Mouse (Mus musculus): ENCODE measurements around the gene 1700016K19Rik. TPM values are rescaled to one million over a fixed set of nuclear protein-coding genes. Genes with fewer than 3 reads are reported as not detected.

1700016K19Rik gene
- polyA plus RNA-seq, 1 experiment from 2014 or later, result 0.41 TPM

DNA sequence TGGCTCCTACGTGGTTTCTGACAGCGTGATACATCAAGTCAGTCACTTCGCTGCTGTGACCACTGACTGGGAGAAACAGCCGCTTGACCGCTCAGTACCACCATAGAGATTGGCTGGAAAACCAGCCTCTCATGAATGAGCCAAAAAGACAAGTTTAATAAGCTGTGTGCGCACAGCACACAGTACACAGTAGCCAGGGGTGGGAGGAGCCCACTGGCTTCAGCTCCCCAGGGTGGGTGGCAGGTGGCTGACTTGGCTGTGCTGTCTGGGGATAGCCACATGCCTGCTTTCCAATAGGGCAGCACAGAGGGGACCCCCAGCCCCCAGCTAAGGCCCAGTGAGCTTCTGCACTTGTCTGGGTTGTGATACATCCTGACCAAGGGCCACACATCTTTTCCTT lies 44.8 kb downstream of the 1700016K19Rik start:
- Histone ChIP-seq H3K4me2 (ENCODE audit: low read depth, low read length, severe bottlenecking) (no peak overlapping the region), H3K9me3 (ENCODE audit: control insufficient read depth, low read length) (no peaks in the 10 kb centered on the region), H3K9ac (ENCODE audit: low read length) (no peak overlapping the region), H3K36me3 (ENCODE audit: control insufficient read depth, insufficient read depth, low read length) (no peaks in the 10 kb centered on the region; the same call in 1 of the 2 replicates), H3K27me3 (ENCODE audit: control insufficient read depth, insufficient read depth, low read length) (no peaks in the 10 kb centered on the region), H3K27ac (ENCODE audit: low read depth, low read length) (no peak overlapping the region), H3K4me3 (ENCODE audit: low read depth, low read length) (no peak overlapping the region), H3K4me1 (replicated peaks; ENCODE audit: control insufficient read depth, insufficient read depth, low read length) (no peaks in the 10 kb centered on the region; the same call in 1 of the 2 replicates)
- DNase-seq (ENCODE audit: low spot score), result no peak
- 95% methylated on average over 6 of the region's 6 CpGs for WGBS
- no peak for ATAC-seq (replicated peaks; ENCODE audit: low FRiP score)

DNA sequence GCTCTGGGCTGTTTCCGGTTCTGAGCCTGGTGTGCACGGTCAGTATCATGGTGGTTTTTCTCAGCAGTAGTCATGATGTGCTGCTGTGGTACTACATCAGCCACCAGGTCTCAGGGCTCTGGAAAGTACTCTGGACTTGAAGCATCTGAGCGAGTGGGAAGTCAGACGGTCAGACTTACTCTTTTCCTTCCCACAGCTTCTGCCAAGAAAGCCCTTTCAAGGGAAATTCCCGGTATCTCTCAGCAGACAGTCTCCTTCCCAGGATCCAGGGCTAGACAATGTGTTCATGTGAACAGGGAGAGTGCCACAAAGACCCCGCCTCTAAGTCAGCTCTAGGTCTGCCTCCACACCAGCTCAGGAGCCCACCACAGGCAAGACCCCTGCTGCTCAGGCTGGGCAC lies 45.7 kb downstream of the 1700016K19Rik start:
- no peak overlapping the region for H3K27ac ChIP-seq (ENCODE audit: low read depth, low read length)
- ATAC-seq (replicated peaks; ENCODE audit: low FRiP score), result no peak
- 89% methylated on average over 6 of the region's 6 CpGs for WGBS

DNA sequence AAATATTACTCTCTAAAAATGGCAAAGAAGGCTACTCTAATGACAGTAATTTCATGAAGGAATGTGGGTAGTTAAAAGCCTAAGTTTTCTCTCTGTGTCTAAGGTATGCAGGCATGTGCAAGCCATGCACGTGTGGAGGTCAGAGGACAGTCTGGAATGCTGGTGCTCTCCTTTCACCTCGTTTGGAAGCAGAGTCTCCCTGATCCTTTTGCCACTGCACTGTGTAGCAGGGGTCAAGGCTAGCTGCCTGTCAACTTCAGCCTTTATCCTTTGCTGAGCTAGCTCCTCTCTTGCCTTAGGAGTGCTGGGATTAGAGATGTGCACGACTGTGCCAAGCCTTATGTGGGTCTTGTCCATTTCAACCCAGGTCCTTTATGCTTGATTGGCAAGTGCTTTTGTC lies 50.8 kb downstream of the 1700016K19Rik start:
- no peak overlapping the region for H3K4me2 ChIP-seq (ENCODE audit: low read depth, low read length, severe bottlenecking)
- no peak overlapping the region for H3K27ac ChIP-seq (ENCODE audit: low read depth, low read length)
- ATAC-seq (replicated peaks; ENCODE audit: low FRiP score), result no peak
- no peaks in the 10 kb centered on the region; the same call in 1 of the 2 replicates for H3K36me3 ChIP-seq (ENCODE audit: control insufficient read depth, insufficient read depth, low read length)
- no peak for DNase-seq (ENCODE audit: low spot score)
- 37% methylated on average over 3 of the region's 3 CpGs for WGBS
- no peaks in the 10 kb centered on the region for H3K4me1 ChIP-seq (replicated peaks; ENCODE audit: control insufficient read depth, insufficient read depth, low read length)
- H3K9ac ChIP-seq (ENCODE audit: low read length), result no peak overlapping the region
- no peaks in the 10 kb centered on the region for H3K9me3 ChIP-seq (ENCODE audit: control insufficient read depth, low read length)
- H3K4me3 ChIP-seq (ENCODE audit: low read depth, low read length), result no peak overlapping the region
- H3K27me3 ChIP-seq (ENCODE audit: control insufficient read depth, insufficient read depth, low read length), result no peaks in the 10 kb centered on the region

More for the DNA sequence above, 45.7 kb downstream of the 1700016K19Rik start:
- H3K9me3 ChIP-seq (ENCODE audit: control insufficient read depth, low read length), result no peaks in the 10 kb centered on the region
- no peak overlapping the region for H3K4me2 ChIP-seq (ENCODE audit: low read depth, low read length, severe bottlenecking)
- no peaks in the 10 kb centered on the region for H3K27me3 ChIP-seq (ENCODE audit: control insufficient read depth, insufficient read depth, low read length)
- DNase-seq (ENCODE audit: low spot score), result no peak
- no peak overlapping the region for H3K4me3 ChIP-seq (ENCODE audit: low read depth, low read length)
- H3K36me3 ChIP-seq (ENCODE audit: control insufficient read depth, insufficient read depth, low read length), result no peaks in the 10 kb centered on the region; the same call in 1 of the 2 replicates
- H3K9ac ChIP-seq (ENCODE audit: low read length), result no peak overlapping the region
- H3K4me1 ChIP-seq (replicated peaks; ENCODE audit: control insufficient read depth, insufficient read depth, low read length), result no peaks in the 10 kb centered on the region; the same call in 1 of the 2 replicates

DNA sequence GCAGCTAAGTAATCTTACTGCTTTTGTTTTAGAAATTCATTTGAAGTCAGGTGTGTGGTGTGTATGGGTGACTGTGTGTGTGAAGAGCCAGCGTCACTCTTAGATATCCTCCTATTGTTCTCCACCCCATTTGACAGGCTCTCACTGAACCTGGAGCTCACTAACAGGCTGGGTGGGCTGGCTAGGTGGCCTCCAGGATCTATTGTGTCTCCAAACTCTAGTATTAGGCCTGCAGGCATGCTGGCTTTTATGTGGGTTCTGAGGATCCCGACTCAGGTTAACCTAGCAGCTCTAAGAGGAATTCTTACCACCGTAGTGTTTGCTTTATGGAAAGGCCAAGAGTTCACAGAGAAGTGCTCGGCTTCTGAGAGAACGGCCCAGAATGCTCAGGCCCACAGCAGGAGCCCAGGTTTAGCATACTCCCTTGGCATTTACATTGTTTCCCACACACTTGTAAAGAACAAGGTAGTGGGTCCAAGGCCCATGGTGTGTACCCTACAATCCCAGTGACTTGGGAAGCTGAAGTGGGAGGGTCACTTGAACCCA lies 51.3 kb downstream of the 1700016K19Rik start:
- no peaks in the 10 kb centered on the region for H3K4me1 ChIP-seq (replicated peaks; ENCODE audit: control insufficient read depth, insufficient read depth, low read length)
- WGBS, result 44% methylated on average over 5 of the region's 5 CpGs
- no peaks in the 10 kb centered on the region for H3K27me3 ChIP-seq (ENCODE audit: control insufficient read depth, insufficient read depth, low read length)
- no peak overlapping the region for H3K27ac ChIP-seq (ENCODE audit: low read depth, low read length)
- no peak for DNase-seq (ENCODE audit: low spot score)
- no peaks in the 10 kb centered on the region; the same call in 1 of the 2 replicates for H3K36me3 ChIP-seq (ENCODE audit: control insufficient read depth, insufficient read depth, low read length)
- H3K4me3 ChIP-seq (ENCODE audit: low read depth, low read length), result no peak overlapping the region
- H3K4me2 ChIP-seq (ENCODE audit: low read depth, low read length, severe bottlenecking), result no peak overlapping the region
- H3K9me3 ChIP-seq (ENCODE audit: control insufficient read depth, low read length), result no peaks in the 10 kb centered on the region
- no peak overlapping the region for H3K9ac ChIP-seq (ENCODE audit: low read length)
- no peak for ATAC-seq (replicated peaks; ENCODE audit: low FRiP score)

DNA sequence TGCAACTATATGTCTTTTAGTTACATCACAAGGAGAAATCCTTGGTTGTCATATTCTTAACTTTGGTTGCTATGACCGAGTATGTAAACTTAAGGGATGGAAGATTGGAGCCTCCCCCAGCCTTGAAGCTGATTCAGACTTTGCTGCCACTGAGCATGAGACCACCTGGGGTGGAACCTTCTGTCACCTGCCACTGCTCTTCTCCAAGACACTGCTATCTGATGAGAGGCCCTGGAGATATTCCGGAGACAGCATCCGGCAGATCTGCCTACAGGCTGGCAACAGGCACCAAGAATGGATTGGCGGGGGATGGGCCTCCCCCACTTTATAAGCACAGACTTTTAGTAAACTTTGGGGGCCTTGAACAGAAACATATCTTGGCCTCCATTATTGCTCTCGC lies 52.8 kb downstream of the 1700016K19Rik start:
- ATAC-seq (replicated peaks; ENCODE audit: low FRiP score) (no peak), DNase-seq (ENCODE audit: low spot score) (no peak)
- WGBS, result 91% methylated on average over 5 of the region's 5 CpGs
- Histone ChIP-seq H3K4me2 (ENCODE audit: low read depth, low read length, severe bottlenecking) (no peak overlapping the region), H3K27ac (ENCODE audit: low read depth, low read length) (no peak overlapping the region), H3K4me1 (replicated peaks; ENCODE audit: control insufficient read depth, insufficient read depth, low read length) (no peaks in the 10 kb centered on the region), H3K4me3 (ENCODE audit: low read depth, low read length) (no peak overlapping the region), H3K36me3 (ENCODE audit: control insufficient read depth, insufficient read depth, low read length) (no peaks in the 10 kb centered on the region), H3K27me3 (ENCODE audit: control insufficient read depth, insufficient read depth, low read length) (no peaks in the 10 kb centered on the region), H3K9ac (ENCODE audit: low read length) (no peak overlapping the region), H3K9me3 (ENCODE audit: control insufficient read depth, low read length) (no peaks in the 10 kb centered on the region)

Other genes with a start within 250 kb of the 1700016K19Rik start
- 0.17 and 0.20 TPM in 2 replicates for gene Doc2b, start 203.9 kb upstream of the 1700016K19Rik start, polyA plus RNA-seq (2014; fragmentation: Nextera tagmentation; extraction: Ambion mirVana)
- 1.1 and 2.5 TPM in 2 replicates for gene Rph3al, start 61.5 kb upstream of the 1700016K19Rik start, polyA plus RNA-seq (2014; fragmentation: Nextera tagmentation; extraction: Ambion mirVana)
- gene Rflnb, start 27.9 kb downstream of the 1700016K19Rik start, polyA plus RNA-seq (2014; fragmentation: Nextera tagmentation; extraction: Ambion mirVana), result 12.1 and 15.3 TPM in 2 replicates
- 41.5 and 43.6 TPM in 2 replicates for gene Vps53, start 179.7 kb downstream of the 1700016K19Rik start, polyA plus RNA-seq (2014; fragmentation: Nextera tagmentation; extraction: Ambion mirVana)
- gene Fam57a, start 179.8 kb downstream of the 1700016K19Rik start, polyA plus RNA-seq (2014; fragmentation: Nextera tagmentation; extraction: Ambion mirVana), result 34.6 and 35.1 TPM in 2 replicates
- gene Dbil5, start 217.7 kb downstream of the 1700016K19Rik start, polyA plus RNA-seq (2014; fragmentation: Nextera tagmentation; extraction: Ambion mirVana), result 0.48 TPM in 1 of 2 replicates, not detected in the other
- 46.2 and 52.9 TPM in 2 replicates for gene Gemin4, start 217.8 kb downstream of the 1700016K19Rik start, polyA plus RNA-seq (2014; fragmentation: Nextera tagmentation; extraction: Ambion mirVana)
- 18.6 and 20.7 TPM in 2 replicates for gene Mrm3, start 243.8 kb downstream of the 1700016K19Rik start, polyA plus RNA-seq (2014; fragmentation: Nextera tagmentation; extraction: Ambion mirVana)
- 122 and 125 TPM in 2 replicates for gene Glod4, start 243.8 kb downstream of the 1700016K19Rik start, polyA plus RNA-seq (2014; fragmentation: Nextera tagmentation; extraction: Ambion mirVana)